Mouse (Mus musculus) frontal cortex, adult (tissue): ENCODE measurements around the gene Vmn1r77.
"Not testable (repeated sequence)": the region's sequence is repeated elsewhere in the genome, so short reads cannot be mapped to it uniquely, and the experiment has no call there.

Experiments used
- ATAC-seq: cut with Nextera tagmentation; 2 replicates; pipeline ENCODE4 v1.9.2; 2017; ENCODE audit warnings: mild to moderate bottlenecking, moderate library complexity, mixed read lengths; ENCODE audit not compliant: low TSS enrichment

The Vmn1r77 gene

DNA sequence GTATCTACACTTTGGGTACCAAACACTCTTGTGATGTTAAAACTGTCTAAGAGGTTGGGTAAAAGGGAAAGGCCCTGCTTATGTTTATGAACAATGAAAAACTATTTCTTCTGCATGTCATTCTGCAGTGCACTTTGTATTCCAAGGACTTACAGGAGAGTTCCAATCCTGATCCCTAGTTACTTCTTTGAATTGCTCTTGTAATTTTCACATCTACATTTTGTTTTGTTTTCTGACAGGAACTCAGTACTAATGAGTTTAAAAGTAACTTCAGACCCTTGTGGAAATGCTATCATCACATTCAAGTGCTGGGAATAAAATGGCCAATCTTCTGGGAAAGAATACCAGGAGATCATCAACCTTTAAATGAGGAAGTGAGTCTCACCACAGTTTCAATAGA lies at the start of gene Vmn1r77:
TSS of gene Vmn1r77 (plus strand) at position 301 of the 400 bp plus-strand sequence.
- not testable (repeated sequence) for ATAC-seq

DNA sequence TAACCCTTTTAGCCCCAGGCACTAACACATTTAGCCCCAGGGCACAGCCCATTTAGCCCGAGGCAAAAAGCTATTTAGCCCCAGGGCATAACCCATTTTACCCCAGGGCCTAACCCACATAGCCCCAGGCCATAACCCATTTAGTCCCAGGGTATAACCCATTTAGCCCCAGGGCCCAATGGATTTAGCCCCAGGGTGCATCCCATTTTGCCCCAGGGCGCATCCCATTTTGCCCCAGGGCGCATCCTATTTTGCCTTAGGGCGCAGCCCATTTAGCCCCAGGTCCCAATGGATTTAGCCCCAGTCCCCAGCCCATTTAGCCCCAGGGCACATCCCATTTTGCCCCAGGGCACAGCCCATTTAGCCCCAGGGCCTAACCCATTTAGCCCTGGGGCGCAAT lies 25.1 kb upstream of the Vmn1r77 start:
- not testable (repeated sequence) for ATAC-seq

DNA sequence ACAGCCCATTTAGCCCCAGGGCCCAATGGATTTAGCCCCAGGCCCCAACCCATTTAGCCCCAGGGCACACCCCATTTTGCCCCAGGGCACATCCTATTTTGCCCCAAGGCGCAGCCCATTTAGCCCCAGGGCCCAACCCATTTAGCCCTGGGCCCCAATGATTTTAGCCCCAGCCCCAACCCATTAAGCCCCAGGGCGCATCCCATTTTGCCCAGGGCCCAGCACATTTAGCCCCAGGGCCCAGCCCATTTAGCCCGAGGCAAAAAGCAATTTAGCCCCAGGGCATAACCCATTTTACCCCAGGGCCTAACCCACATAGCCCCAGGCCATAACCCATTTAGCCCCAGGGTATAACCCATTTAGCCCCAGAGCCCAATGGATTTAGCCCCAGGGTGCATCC lies 24.2 kb upstream of the Vmn1r77 start:
- not testable (repeated sequence) for ATAC-seq

- no peak for ATAC-seq
Observed at GRCm38 (mm10) chr7:12013106-12013505, 23.4 kb upstream of the Vmn1r77 start.

- ATAC-seq: not testable (repeated sequence)
Observed at GRCm38 (mm10) chr7:12017829-12018228, 18.7 kb upstream of the Vmn1r77 start.

DNA sequence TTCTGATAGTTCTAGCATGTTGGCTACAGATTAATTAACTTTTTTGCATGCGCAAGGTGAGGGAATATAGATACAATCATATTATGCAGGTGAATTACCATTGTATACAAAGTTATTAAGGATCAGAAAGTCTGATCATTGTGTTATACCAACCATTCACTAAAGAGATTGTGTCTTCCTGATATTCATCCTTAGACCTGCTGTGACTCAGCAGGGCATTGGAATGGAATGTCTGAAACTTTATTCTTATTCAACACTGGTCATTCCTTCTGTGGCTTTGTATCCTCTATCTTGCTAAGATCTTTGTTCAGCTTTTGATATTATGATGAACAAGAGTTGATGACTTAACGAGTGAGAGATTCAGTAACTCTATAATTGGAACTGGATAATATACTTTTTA lies 4.1 kb downstream of the Vmn1r77 start:
- no peak for ATAC-seq
